Mouse (Mus musculus) macrophage (primary cell): ENCODE measurements at regions not wholly inside any gene's neighbourhood (a gene's known extent, or its start where the extent isn't known, plus 50 kb on each side); places are given as distances from the start of the nearest gene placed in this dataset.

Experiments
- H3K27ac ChIP-seq: fragments of 350-480 bp; formaldehyde crosslinking; 2 replicates; pipeline ENCODE4 v1.9.0; 2021
- H3K36me3 ChIP-seq: fragments of 350-480 bp; formaldehyde crosslinking; 2 replicates; pipeline ENCODE4 v1.9.0; 2021; ENCODE audit errors: inconsistent target
- H3K4me3 ChIP-seq: fragments of 350-480 bp; formaldehyde crosslinking; 2 replicates; pipeline ENCODE4 v1.9.0; 2021; ENCODE audit errors: inconsistent target
- H3K79me2 ChIP-seq: fragments of 350-480 bp; formaldehyde crosslinking; 2 replicates; pipeline ENCODE4 v1.9.0; 2021; ENCODE audit errors: inconsistent target
- WGBS: methylation state at CpG from one replicate; pipeline ENCODE4 v1.1.7; 2026; ENCODE audit warnings: inconsistent platforms; ENCODE audit not compliant: missing documents; 5-methylcytosine and 5-hydroxymethylcytosine counted together

DNA sequence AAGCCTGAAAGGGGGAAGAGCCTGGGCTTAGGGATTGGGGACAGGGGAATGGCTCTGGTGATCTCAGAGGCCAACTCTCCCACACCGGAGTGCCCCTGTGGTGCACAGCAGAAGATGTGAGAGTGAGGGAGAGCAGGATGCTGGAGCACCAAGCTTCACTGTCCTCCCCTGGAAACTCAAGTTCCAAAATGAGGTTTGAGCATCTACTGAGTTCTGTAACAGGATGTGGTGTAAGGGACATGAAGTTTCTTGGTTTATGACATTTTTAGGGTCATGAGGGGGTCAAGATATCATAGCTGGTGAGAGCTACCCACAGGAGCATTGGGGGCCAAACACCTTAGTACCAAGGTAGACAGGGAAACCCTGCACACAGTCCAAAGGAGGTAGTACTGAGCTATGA is 274.1 kb upstream of the Zmiz1 start:
- Histone ChIP-seq H3K27ac (no peak overlapping the region), H3K79me2 (no peaks in the 10 kb centered on the region), H3K36me3 (no peaks in the 10 kb centered on the region), H3K4me3 (no peak overlapping the region)
- WGBS = 88% methylated on average over 1 of the region's 1 CpGs

DNA sequence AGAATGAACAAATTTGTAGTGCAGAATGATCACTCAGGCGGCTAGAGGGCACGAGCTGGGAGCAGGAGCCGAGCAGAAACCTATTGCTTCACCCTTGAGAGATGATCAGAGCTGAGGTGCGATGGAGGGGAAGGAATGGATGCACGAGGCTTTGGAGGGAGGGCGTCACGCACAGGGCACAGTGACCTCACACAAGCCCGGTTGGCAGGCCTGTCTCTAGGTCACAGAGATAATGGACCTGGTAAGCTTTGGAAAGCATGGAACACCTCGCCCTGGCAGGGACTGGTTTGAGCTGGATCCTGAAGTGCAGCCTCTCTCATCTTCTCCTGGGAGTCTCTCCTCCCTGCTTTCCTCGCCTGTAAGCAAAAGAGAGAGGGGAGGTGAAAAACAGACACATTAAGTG is 273.4 kb upstream of the Zmiz1 start:
- WGBS = 82% methylated on average over 9 of the region's 10 CpGs
- Histone ChIP-seq H3K27ac (no peak overlapping the region), H3K36me3 (no peaks in the 10 kb centered on the region), H3K4me3 (no peak overlapping the region), H3K79me2 (no peaks in the 10 kb centered on the region)

DNA sequence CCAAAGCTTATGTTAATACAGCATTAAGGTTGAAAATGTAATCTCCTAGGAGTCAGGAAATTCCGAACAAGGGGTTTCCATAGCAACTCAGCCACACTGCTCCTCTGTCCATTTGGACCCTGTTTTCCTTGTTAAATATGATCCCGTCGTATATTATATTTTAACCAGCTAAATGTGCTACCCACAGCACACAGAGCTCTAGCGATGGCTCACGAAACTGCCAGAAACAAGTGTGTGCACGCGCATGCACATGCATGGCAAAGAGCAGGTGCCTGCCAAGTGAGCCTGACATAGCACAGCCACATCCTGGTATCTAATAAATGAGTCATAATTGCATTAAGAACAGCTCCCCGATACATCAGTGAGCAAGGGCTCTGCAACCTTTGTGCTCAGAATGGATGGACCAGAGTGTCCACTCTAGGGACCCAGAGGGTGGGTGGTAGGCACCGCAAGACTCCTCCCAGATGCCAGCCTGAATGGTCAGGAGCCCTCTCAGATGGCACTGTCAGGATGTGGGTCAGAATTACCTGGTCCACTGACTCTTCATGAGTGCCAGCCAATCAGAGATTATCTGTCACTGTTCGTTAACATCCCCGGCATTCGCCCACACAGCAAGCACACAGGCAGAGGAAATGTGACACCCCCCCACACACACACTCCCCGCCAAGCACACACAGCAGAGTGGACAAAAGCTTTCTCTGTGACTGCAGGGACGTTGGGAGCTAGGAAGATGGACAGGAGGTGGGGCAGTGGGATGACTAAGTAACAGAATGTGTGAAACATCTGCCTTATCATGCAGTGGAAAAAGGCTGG is 272.8 kb upstream of the Zmiz1 start:
- Histone ChIP-seq H3K79me2 (no peaks in the 10 kb centered on the region), H3K36me3 (no peaks in the 10 kb centered on the region), H3K27ac (no peak overlapping the region), H3K4me3 (no peak overlapping the region)
- WGBS = 82% methylated on average over 14 of the region's 14 CpGs

DNA sequence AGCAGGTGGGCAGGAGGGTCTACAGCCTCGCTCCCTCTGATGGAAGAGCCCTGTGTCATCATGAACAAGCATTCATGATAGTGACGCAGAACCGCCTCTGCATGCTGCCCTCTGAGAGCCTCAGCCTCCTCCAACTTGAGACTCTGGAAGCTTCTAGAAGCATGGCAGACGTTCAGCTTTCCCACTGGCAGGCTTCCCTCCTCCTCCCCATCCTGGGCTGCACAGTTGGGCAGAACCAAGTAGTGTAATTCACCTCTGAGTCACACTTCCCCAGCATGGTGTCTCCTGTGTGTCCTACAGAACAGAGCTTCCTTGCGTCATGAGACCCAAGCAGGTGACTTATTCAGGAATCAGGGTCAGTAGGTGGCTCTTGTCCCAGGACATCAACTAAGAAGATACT is 271.3 kb upstream of the Zmiz1 start:
- no peaks in the 10 kb centered on the region for H3K36me3 ChIP-seq
- WGBS = 81% methylated on average over 5 of the region's 5 CpGs
- no peaks in the 10 kb centered on the region for H3K79me2 ChIP-seq
- no peak overlapping the region for H3K27ac ChIP-seq
- H3K4me3 ChIP-seq = no peak overlapping the region

DNA sequence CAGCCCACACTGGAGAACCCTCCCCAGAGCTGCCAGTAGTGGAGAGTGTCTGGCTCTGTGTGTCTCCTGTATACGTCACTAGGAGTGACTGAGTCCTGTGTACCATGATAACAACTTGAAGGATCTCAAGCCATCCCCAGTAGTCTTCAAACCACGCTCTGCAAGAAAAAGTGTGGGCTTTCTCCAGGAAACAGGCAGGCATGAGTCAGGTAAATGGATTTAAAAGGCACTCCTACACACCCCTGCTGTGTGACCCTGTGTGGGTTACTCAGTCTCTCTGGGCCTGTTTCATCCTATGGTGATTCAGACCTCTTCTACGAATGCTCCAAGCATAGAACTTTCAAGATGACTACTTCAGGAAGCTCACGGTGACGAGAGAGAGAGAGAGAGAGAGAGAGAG is 269.7 kb upstream of the Zmiz1 start:
- Histone ChIP-seq H3K27ac (no peak overlapping the region), H3K4me3 (no peak overlapping the region), H3K36me3 (no peaks in the 10 kb centered on the region), H3K79me2 (no peaks in the 10 kb centered on the region)
- WGBS = 89% methylated on average over 5 of the region's 5 CpGs

DNA sequence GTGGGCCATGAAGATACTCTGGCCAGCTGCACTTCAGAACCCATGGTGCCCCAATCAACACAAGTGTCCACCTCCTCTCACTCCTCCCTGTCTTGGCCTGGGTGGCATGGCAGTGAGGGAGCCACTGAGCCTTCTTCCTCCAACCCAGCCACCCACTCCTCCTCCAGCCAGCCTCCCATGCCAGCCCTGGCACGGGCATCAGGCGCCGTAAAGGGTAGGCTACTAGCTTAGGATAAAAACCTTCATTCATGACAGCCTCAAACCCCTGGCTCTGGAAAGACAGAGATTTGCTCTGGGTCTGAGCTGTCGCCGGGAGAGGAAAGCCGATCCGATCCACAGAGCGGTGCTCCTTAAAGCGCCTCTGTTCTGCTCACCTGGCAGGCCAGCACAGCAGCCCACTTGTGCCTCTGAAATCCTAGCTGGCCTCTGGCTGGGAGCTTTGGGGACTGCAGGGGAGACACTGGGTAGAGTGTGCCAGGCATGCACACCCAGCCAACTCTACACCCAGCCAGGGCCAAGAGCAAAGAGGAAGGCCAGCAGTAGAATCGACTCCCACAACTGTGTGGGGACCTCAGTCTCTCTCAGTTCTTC is 268.2 kb upstream of the Zmiz1 start:
- Histone ChIP-seq H3K4me3 (no peak overlapping the region), H3K79me2 (no peaks in the 10 kb centered on the region), H3K27ac (no peak overlapping the region), H3K36me3 (no peaks in the 10 kb centered on the region)
- WGBS = 91% methylated on average over 8 of the region's 10 CpGs

DNA sequence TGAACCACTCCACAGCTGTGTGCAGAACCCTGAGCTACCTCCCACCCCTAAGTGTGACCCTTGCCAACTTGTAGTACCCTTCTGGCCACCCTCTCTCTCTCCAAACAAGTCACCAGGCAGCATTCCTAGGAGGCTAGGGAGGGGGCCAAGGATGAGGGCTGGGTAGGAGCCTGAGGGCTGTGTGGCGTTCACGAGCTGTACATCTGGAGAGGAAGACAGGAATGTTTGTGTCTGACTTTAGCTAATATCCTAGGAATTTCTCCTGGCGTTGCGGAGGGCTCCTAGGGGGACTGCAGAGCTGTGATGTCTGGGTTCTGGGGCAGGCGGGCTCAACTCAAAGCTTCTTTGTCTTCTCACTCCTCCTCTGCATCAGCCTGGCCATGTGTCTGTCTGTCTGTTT is 262.2 kb upstream of the Zmiz1 start:
- H3K36me3 ChIP-seq = no peaks in the 10 kb centered on the region
- H3K79me2 ChIP-seq = no peaks in the 10 kb centered on the region
- H3K27ac ChIP-seq = no peak overlapping the region
- 88% methylated on average over 4 of the region's 5 CpGs for WGBS
- no peak overlapping the region for H3K4me3 ChIP-seq

DNA sequence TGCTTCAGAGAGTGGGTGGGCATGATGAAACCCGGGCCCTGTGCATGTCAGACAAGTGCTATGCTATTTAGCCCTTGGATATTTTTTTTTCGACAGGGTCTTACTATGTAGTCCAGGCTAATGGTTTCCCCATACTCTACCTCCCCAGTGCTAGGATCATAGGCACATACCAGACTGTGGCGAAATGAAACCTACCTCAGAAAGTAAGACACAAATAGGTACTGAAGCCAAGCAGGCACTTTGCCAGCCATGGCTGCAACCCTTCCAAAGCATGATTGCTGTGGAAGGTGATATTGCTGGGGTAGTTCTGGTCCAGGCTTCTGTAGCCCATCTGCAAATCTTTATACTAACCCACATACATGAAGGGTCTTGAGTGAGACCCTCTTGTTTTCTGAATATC is 259.1 kb upstream of the Zmiz1 start:
- 92% methylated on average over 3 of the region's 3 CpGs for WGBS
- H3K36me3 ChIP-seq = no peaks in the 10 kb centered on the region
- no peaks in the 10 kb centered on the region for H3K79me2 ChIP-seq
- H3K27ac ChIP-seq = no peak overlapping the region
- no peak overlapping the region for H3K4me3 ChIP-seq

DNA sequence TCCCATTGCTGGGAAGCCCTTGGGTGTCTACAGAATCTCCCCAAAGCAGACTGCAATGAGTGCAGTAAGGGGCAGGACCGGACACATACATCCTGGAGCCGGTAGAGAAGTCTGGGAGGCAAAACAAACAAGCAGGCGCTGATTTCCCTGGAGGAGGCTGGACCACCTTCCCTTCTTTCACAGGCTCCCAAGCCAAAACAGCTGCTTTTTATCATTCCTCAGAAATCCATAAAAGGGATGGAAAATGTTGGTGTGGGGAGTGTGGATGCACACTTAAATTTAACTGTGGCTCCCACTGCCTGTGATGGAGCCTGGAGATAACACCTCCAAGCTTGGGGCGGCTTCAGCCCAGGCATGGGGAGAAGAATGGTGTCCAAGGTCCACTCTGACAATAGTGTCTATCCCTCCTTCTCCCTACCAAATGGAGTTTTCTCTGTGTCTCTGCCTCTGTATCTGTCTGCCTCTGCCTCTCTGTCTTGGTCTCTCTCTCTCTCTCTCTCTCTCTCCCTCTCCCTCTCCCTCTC is 258.3 kb upstream of the Zmiz1 start:
- Histone ChIP-seq H3K4me3 (no peak overlapping the region), H3K79me2 (no peaks in the 10 kb centered on the region), H3K36me3 (no peaks in the 10 kb centered on the region), H3K27ac (no peak overlapping the region)
- WGBS = 85% methylated on average over 4 of the region's 4 CpGs

DNA sequence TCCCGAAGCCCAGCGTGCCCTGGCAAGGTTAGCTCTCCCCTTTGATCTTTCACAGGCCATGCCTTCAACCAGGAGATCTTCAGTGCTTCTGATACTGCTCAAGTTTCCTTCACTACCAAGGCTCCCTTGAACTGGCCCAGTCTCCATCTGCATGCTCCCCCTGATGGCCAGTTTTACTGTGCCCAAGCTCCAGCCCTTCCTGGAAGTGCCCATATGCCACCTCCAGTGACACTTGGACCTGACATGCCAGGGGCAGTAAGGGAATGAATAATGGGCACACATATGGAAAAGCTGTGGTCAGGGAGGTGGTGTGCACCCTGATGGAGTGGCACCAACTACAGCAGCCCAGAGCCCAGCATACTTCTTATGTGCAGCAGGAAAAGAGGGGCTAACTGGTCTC is 256.7 kb upstream of the Zmiz1 start:
- no peaks in the 10 kb centered on the region for H3K36me3 ChIP-seq
- no peak overlapping the region for H3K4me3 ChIP-seq
- WGBS = 71% methylated on average over 2 of the region's 2 CpGs
- H3K27ac ChIP-seq = no peak overlapping the region
- no peaks in the 10 kb centered on the region for H3K79me2 ChIP-seq

DNA sequence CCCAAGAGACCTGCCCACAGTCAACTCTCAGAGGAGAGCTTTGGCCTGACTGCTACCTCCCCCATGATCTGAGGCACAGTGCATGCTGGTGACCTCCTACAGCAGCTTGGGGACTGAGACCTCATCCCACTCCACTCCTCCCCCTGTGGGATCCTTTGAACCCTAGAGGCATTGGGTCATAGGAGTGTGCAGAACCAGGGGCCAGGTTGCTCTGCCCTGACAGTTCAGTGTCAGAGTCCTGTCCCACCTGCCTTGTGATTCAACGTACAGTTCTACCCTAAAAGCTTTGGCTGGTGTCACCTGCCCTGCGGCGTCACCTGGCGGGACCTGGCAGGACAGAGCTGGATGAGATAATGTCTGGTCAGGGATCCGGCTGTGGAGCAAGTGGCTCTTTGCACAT is 254.9 kb upstream of the Zmiz1 start:
- H3K27ac ChIP-seq = no peak overlapping the region
- no peaks in the 10 kb centered on the region for H3K79me2 ChIP-seq
- no peaks in the 10 kb centered on the region for H3K36me3 ChIP-seq
- H3K4me3 ChIP-seq = no peak overlapping the region
- WGBS = 97% methylated on average over 5 of the region's 5 CpGs

DNA sequence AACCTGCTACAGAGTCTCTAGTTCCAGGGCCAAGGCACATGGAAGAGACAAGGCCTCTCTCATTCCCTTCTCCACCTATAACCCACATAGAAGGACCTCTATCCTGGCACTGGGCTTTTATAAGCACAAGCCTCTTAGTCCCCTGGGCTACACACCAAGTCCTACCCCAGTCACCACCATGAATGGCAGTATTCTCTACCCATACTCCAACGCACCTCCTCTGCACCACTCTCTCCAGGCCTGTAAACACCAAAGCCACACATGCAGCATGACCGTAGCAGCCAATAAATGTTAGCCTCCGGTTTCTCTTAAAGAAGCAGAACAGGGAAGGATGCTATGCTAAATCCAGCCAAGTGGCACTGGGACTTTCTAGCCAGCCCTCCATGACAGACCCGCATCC is 252.1 kb upstream of the Zmiz1 start:
- no peaks in the 10 kb centered on the region for H3K36me3 ChIP-seq
- 94% methylated on average over 4 of the region's 4 CpGs for WGBS

DNA sequence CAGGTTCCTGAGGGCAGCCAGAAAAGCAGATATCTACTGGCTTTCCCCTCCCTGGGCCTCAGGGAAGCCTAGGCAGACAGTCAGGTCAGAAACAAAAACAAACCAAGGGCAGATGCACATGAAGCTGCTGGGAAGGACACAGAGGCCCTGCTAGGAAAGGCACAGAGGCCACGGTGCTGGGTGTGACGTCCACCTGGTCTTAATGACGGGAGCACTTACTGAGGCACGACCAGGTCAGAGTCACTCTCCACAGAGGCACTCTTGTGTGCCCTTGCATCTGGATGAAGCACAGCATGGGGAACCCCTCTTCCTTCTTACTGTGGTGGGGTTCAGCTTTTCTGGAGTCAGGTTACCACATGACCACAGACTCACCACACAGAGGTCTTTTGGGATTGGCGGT is 251.6 kb upstream of the Zmiz1 start:
- Histone ChIP-seq H3K36me3 (no peaks in the 10 kb centered on the region), H3K79me2 (no peaks in the 10 kb centered on the region), H3K27ac (no peak overlapping the region), H3K4me3 (no peak overlapping the region)
- WGBS = 89% methylated on average over 5 of the region's 5 CpGs

More for the DNA sequence above, 252.1 kb upstream of the Zmiz1 start:
- Histone ChIP-seq H3K27ac (no peak overlapping the region), H3K4me3 (no peak overlapping the region), H3K79me2 (no peaks in the 10 kb centered on the region)

DNA sequence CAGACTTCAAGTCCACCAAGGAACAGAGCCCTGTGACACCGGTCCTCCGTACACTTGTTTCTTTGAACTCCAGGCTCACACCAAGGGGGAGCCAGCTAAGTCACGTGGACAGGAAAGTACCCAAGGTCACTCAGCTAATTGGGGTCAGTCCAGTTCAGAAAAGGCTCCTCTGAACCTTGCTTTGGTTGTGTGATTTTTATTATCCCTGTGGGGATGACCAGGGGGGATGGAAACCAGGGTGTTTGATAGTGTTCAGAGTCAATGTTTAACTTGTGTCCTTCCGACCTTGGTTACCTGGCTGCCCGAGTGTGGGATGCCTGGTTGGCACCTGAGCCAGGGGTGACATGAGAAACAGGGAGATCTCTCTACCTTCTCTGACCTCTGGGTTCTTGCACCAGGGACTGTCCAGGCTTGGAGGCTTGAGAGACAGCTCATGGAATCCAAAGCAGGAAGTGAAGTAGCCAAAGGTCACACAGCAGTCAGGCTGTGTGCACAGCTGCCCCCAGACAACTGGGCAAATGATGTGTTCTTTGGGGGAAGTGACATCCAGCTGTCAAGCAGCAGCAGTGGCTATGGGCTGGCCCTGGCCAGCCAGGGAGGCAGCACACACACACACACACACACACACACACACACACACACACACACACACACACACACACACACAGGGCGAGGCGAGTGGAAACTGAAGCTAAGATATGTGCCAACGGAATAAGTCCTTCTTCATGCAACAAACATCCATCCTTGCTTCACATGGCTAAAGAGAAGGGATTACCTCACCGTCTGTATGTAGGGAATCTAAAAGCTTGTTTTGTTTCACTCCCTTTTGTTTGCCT is 250.5 kb upstream of the Zmiz1 start:
- H3K36me3 ChIP-seq = no peaks in the 10 kb centered on the region
- H3K27ac ChIP-seq = no peak overlapping the region
- 91% methylated on average over 9 of the region's 9 CpGs for WGBS
- no peaks in the 10 kb centered on the region for H3K79me2 ChIP-seq
- H3K4me3 ChIP-seq = no peak overlapping the region

DNA sequence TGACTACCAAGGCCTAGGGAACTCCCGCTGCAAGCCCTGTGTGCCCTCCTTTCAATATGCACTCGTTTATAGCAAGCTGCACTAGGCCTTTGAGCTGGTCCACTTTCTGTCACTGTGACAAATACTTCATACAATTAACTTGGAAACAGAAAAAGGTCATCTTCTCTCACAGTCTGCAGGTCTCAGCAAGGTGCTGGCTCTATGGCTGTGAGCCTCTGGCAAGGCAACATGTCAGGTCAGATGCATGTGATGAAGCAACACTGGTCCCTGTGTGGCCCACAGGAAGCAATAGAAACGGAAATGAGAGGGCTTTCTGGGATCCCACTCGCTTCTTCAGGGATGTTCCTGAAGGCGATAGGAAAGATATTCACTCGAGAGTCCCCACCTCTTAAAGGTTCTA is 245.9 kb upstream of the Zmiz1 start:
- WGBS = 84% methylated on average over 6 of the region's 6 CpGs
- H3K4me3 ChIP-seq = no peak overlapping the region
- H3K36me3 ChIP-seq = no peaks in the 10 kb centered on the region
- no peak overlapping the region for H3K27ac ChIP-seq
- H3K79me2 ChIP-seq = no peaks in the 10 kb centered on the region
